Mouse (Mus musculus) heart, postnatal 25 days (tissue): Measurements from ENCODE around the gene Rap2a. TPM values are rescaled to one million over a fixed set of nuclear protein-coding genes. Genes with fewer than 3 reads are reported as not detected.

Experiments used
- DNase-seq: peaks from one replicate; pipeline ENCODE4 v3.0.0; 2022; ENCODE audit warnings: low spot score
- intact Hi-C: fragments of 180-260 bp; cut with DNase I; formaldehyde crosslinking; loops from one replicate; pipeline ENCODE4 v1.15.1; 2025
- total RNA-seq, 2 experiments: library from RNA; stranded (reverse); gene quantifications; 2 replicates each; pipeline ENCODE4 v1.2.3; 2021

Gene Rap2a
- 10 to 100 TPM; 12.9 to 14.0 TPM for total RNA-seq

- DNase-seq = peak; percentile 96
- intact Hi-C loops = loop anchor here (2.0 to 5.0 kb wide), 3 partner anchors 54 to 184 kb away; no protein-coding TSS in a partner anchor
Observed at GRCm38 (mm10) chr14:120477982-120478568, at the start of gene Rap2a. Gene Rap2a, plus strand, starts transcription at chr14:120478444.

- intact Hi-C loops = no loop called here
- no peak for DNase-seq
Observed at GRCm38 (mm10) chr14:120428497-120428896, 49.7 kb upstream of the Rap2a start.

- DNase-seq = no peak
Observed at GRCm38 (mm10) chr14:120432773-120433172, 45.5 kb upstream of the Rap2a start.

GRCm38 (mm10) chr14:120433931-120434398, 44.3 kb upstream of the Rap2a start:
- DNase-seq = no peak
- intact Hi-C loops = no loop called here

More at GRCm38 (mm10) chr14:120432773-120433172, 45.5 kb upstream of the Rap2a start:
- intact Hi-C loops = no loop called here

- intact Hi-C loops = no loop called here
- no peak for DNase-seq
Observed at GRCm38 (mm10) chr14:120434831-120435230, 43.4 kb upstream of the Rap2a start.

GRCm38 (mm10) chr14:120440716-120441115, 37.5 kb upstream of the Rap2a start:
- intact Hi-C loops = no loop called here
- no peak for DNase-seq

GRCm38 (mm10) chr14:120441256-120441655, 37.0 kb upstream of the Rap2a start:
- intact Hi-C loops = no loop called here
- DNase-seq = no peak

- intact Hi-C loops = no loop called here
- DNase-seq = no peak
Observed at GRCm38 (mm10) chr14:120441836-120442235, 36.4 kb upstream of the Rap2a start.

GRCm38 (mm10) chr14:120454221-120454620, 24.0 kb upstream of the Rap2a start:
- intact Hi-C loops = no loop called here
- no peak for DNase-seq

- intact Hi-C loops = no loop called here
- no peak for DNase-seq
Observed at GRCm38 (mm10) chr14:120463938-120464727, 14.1 kb upstream of the Rap2a start.

- intact Hi-C loops = no loop called here
Observed at GRCm38 (mm10) chr14:120466816-120467215, 11.4 kb upstream of the Rap2a start.

GRCm38 (mm10) chr14:120469126-120469790, 9.0 kb upstream of the Rap2a start:
- DNase-seq = no peak
- intact Hi-C loops = no loop called here

More at GRCm38 (mm10) chr14:120466816-120467215, 11.4 kb upstream of the Rap2a start:
- DNase-seq = no peak

- DNase-seq = no peak
- intact Hi-C loops = loop anchor here (5.0 kb wide), 2 partner anchors 56 to 186 kb away; no protein-coding TSS in a partner anchor
Observed at GRCm38 (mm10) chr14:120476186-120476697, 2.0 kb upstream of the Rap2a start.

- DNase-seq = peak; percentile 96
- intact Hi-C loops = loop anchor here (5.0 kb wide), 2 partner anchors 55 to 185 kb away; no protein-coding TSS in a partner anchor
Observed at GRCm38 (mm10) chr14:120477288-120477981, 809 bp upstream of the Rap2a start.

GRCm38 (mm10) chr14:120478641-120479341, 547 bp downstream of the Rap2a start:
- intact Hi-C loops = loop anchor here (2.0 to 5.0 kb wide), 3 partner anchors 54 to 184 kb away; no protein-coding TSS in a partner anchor
- DNase-seq = peak; percentile 16

- intact Hi-C loops = no loop called here
- no peak for DNase-seq
Observed at GRCm38 (mm10) chr14:120480341-120480900, 2.2 kb downstream of the Rap2a start.

GRCm38 (mm10) chr14:120480927-120481326, 2.7 kb downstream of the Rap2a start:
- DNase-seq = no peak
- intact Hi-C loops = no loop called here

- intact Hi-C loops = no loop called here
- DNase-seq = no peak
Observed at GRCm38 (mm10) chr14:120484561-120484960, 6.3 kb downstream of the Rap2a start.

GRCm38 (mm10) chr14:120496284-120496683, 18.0 kb downstream of the Rap2a start:
- intact Hi-C loops = no loop called here
- no peak for DNase-seq
